Mouse (Mus musculus) ES-Bruce4 (cell line): ENCODE measurements at regions not wholly inside any gene's neighbourhood (a gene's known extent, or its start where the extent isn't known, plus 50 kb on each side); places are given as distances from the start of the nearest gene placed in this dataset.

ENCODE experiments used
- H3K27ac ChIP-seq: 2 replicates; pipeline ENCODE4 v1.5.1; 2012; ENCODE audit warnings: low read length, inconsistent platforms; ENCODE audit not compliant: insufficient read depth
- H3K27me3 ChIP-seq: 2 replicates; pipeline ENCODE4 v1.6.1; 2012; ENCODE audit warnings: mild to moderate bottlenecking, low read length, inconsistent platforms; ENCODE audit not compliant: control insufficient read depth, poor library complexity, insufficient read depth, severe bottlenecking
- H3K36me3 ChIP-seq: 2 replicates; pipeline ENCODE4 v1.6.1; 2012; ENCODE audit warnings: inconsistent platforms, mild to moderate bottlenecking, low read length, moderate library complexity; ENCODE audit not compliant: control insufficient read depth, poor library complexity, insufficient read depth, severe bottlenecking
- H3K4me1 ChIP-seq: one replicate; pipeline ENCODE4 v1.8.1; 2011; ENCODE audit warnings: low read length; ENCODE audit not compliant: control insufficient read depth, insufficient read depth
- H3K4me3 ChIP-seq: 2 replicates; pipeline ENCODE4 v1.5.1; 2011; ENCODE audit warnings: low read depth, mild to moderate bottlenecking, low read length
- H3K9ac ChIP-seq: 2 replicates; pipeline ENCODE4 v1.6.1; 2012; ENCODE audit warnings: low read depth, mild to moderate bottlenecking, inconsistent platforms; ENCODE audit not compliant: poor library complexity, severe bottlenecking
- H3K9me3 ChIP-seq: replicated peaks from 2 replicates; pipeline ENCODE4 v1.6.1; 2012; ENCODE audit warnings: mild to moderate bottlenecking, low read length, inconsistent platforms; ENCODE audit not compliant: control insufficient read depth, poor library complexity, insufficient read depth, severe bottlenecking
- CTCF ChIP-seq: IDR thresholded peaks from one replicate; pipeline ENCODE4 v1.8.1; 2011; ENCODE audit warnings: low read depth, low read length
- EP300 ChIP-seq: IDR thresholded peaks from 2 replicates; pipeline ENCODE4 v1.6.1; 2011; ENCODE audit warnings: low read depth, low read length; ENCODE audit not compliant: insufficient read depth
- POLR2A ChIP-seq: IDR thresholded peaks from one replicate; pipeline ENCODE4 v1.8.1; 2011; ENCODE audit warnings: low read length; ENCODE audit not compliant: insufficient read depth

DNA sequence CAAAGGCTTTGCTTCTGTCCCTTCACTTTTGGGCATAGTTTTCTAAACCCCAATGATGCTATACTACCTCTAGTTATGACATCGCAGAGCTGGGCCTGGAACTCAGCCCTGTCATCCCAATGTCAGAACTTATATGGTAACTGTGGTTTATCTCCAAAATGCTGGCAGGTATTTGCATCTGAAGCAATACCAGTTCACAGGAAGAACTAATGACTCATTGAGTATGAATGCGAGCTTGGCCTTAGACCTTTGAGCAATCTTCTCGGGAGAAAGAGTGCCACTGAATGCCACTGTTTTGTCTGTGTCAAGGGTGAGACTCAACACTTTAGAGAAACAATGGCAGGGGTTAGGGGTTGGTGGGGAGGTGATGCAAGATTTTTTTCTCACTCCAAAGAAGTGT is 86.6 kb upstream of the Ptprk start:
- H3K9me3 ChIP-seq: peaks cover 16% of the 10 kb centered on the region
- H3K27ac ChIP-seq: peak overlapping the region; percentile 38
- TF ChIP-seq CTCF: no peak
- TF ChIP-seq EP300: no peak
- no peak for TF ChIP-seq POLR2A
- H3K27me3 ChIP-seq: no peaks in the 10 kb centered on the region
- no peak overlapping the region for H3K4me3 ChIP-seq
- peaks cover 3% of the 10 kb centered on the region for H3K4me1 ChIP-seq
- H3K9ac ChIP-seq: no peak overlapping the region
- H3K36me3 ChIP-seq: no peaks in the 10 kb centered on the region

DNA sequence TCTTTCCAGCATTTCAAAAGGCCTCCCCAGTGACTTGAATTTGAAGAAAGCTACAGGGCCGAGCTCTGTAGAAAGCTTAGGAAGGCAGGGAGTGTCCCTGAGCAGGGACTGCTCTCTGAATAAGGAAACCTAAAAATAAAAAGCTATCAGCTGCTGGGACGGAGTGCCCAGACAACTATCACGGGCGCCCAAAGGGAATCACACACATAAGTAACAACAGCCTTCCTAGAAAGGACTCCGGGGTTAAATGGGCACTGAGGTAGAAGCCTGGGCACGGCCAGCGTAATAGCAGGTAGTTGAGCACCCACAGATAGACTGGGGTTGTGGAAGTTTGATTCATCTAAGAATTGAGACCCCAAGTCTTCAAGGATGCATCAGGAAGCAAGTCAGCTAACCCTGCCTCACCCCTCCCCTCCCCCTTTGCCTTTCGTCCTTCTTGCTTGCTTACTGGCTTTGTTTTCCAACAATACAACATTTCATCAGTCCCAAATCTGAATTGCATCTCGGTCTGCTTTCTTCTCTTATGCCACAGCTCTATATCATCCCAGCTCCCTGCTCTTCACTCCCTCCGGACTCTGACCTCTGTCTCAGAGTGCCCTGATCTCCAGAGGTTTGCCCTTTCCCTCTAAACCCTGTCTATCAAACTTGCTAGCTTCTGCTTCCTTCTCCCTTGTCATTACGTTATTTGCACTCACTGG is 84.1 kb upstream of the Ptprk start:
- peaks cover 3% of the 10 kb centered on the region for H3K4me1 ChIP-seq
- peak overlapping the region; percentile 55 for H3K27ac ChIP-seq
- H3K36me3 ChIP-seq: peaks cover under 1% of the 10 kb centered on the region; the same call in 1 of the 2 replicates
- H3K9ac ChIP-seq: no peak overlapping the region
- no peak for TF ChIP-seq EP300
- no peak for TF ChIP-seq POLR2A
- no peak for TF ChIP-seq CTCF
- H3K27me3 ChIP-seq: no peaks in the 10 kb centered on the region
- no peak overlapping the region for H3K4me3 ChIP-seq
- H3K9me3 ChIP-seq: peaks cover 38% of the 10 kb centered on the region

DNA sequence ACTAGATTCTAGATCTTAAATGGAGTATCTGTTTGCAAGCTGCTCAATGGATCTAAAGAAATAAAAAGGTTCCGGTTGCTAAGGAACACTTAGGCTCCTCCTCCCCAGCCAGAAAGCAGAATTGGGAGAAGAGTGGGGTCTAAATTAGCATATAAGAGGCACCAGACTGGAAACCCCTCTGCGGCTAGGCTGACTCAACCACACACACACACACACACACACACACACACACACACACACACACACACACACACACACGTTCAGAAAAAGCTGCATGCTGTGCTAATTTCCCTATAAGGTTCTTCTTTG is 83.6 kb upstream of the Ptprk start:
- no peaks in the 10 kb centered on the region for H3K27me3 ChIP-seq
- TF ChIP-seq CTCF: no peak
- TF ChIP-seq EP300: no peak
- TF ChIP-seq POLR2A: no peak
- peaks cover 44% of the 10 kb centered on the region for H3K9me3 ChIP-seq

DNA sequence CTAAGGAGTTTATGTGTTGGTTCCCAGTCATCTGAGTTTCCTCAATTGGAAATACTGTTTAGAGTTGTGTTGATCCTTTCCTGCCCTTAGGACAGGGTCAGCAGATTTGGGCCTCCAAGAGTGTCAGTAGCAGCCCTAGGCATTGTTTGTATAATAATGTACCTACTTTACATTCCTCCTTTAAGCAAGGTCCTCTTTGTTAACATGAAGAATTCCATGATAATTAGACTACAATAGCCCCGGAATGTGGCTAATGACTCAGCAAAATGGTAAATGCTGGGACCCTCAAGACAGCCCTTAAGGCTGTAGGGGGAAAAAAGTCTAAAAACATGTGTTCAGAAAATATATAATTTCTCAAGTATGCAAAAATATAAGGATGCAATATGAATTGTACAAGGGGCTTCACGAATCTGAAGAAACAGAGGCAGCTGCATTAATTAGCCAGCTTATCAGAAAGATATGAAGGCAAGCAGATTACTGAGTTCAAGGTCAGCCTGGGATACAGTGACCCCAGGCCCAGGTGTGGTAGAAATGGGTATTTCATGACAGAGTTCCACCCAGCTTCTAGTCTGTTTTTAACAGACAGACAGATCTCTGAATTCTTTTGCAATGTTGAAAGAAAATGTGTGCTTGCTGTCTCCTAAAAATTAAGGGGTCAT is 80.1 kb upstream of the Ptprk start:
- H3K4me3 ChIP-seq: no peak overlapping the region
- TF ChIP-seq CTCF: no peak
- TF ChIP-seq EP300: 0 out of 2 replicates have a peak, but pooled peaks have one; percentile 33

More for the DNA sequence above, 83.6 kb upstream of the Ptprk start:
- H3K4me1 ChIP-seq: peaks cover 3% of the 10 kb centered on the region
- peaks cover 4% of the 10 kb centered on the region; the same call in 1 of the 2 replicates for H3K36me3 ChIP-seq
- no peak overlapping the region for H3K4me3 ChIP-seq
- peak overlapping the region; percentile 55 for H3K27ac ChIP-seq
- H3K9ac ChIP-seq: no peak overlapping the region

DNA sequence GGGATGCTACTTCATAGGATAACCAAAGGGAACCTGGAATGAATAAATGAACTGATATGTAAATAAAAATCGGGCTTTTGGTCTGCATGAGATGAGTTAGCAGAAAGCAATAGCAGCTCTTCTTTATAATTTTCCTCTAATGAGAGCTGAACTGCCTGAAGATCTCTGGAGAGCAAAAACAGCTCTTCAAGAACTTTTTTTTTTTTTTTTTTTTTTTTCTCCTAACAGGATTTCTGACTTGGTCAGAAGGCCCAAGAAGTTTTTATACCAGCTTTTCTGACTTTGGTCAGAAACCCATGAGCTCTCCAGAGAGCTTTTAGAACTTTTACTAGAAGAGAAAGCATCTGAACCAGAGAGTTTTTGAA is 79.6 kb upstream of the Ptprk start:
- Histone ChIP-seq H3K27me3 (no peaks in the 10 kb centered on the region), H3K4me3 (no peak overlapping the region), H3K9me3 (peaks cover 50% of the 10 kb centered on the region), H3K9ac (no peak overlapping the region), H3K36me3 (peaks cover 7% of the 10 kb centered on the region), H3K4me1 (no peaks in the 10 kb centered on the region), H3K27ac (peak overlapping the region; percentile 91)
- TF ChIP-seq CTCF: no peak

More for the DNA sequence above, 80.1 kb upstream of the Ptprk start:
- Histone ChIP-seq H3K36me3 (peaks cover 7% of the 10 kb centered on the region), H3K27me3 (no peaks in the 10 kb centered on the region), H3K9me3 (peaks cover 50% of the 10 kb centered on the region), H3K4me1 (no peaks in the 10 kb centered on the region), H3K9ac (no peak overlapping the region), H3K27ac (peak overlapping the region; percentile 91)

DNA sequence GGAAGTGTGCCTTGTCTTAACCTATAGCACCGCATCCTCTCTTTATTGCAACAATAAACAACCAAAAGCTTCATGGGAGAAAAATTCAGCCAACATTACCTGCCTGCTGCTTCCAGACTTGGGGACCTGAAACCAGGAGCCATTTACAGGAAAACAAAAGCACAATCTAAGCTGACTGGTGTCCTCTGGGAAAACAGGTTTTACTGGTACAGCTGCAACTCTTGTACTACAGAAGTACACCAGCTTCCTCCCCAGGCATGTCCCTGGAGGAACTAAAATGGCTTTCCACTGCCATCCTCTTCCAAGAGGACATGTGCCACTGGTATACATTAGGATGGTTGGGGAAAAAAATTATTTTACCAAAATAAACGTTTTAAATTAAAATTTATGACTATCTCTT is 63.9 kb upstream of the Ptprk start:
- no peak overlapping the region for H3K9ac ChIP-seq
- TF ChIP-seq EP300: no peak
- no peak for TF ChIP-seq POLR2A
- TF ChIP-seq CTCF: no peak
- H3K36me3 ChIP-seq: no peaks in the 10 kb centered on the region
- H3K4me1 ChIP-seq: peaks cover 8% of the 10 kb centered on the region
- H3K27me3 ChIP-seq: no peaks in the 10 kb centered on the region
- H3K4me3 ChIP-seq: no peak overlapping the region
- H3K27ac ChIP-seq: peak overlapping the region; percentile 93
- no peaks in the 10 kb centered on the region for H3K9me3 ChIP-seq
